Mouse (Mus musculus): Measurements from ENCODE around the gene 4930415O20Rik.

DNA sequence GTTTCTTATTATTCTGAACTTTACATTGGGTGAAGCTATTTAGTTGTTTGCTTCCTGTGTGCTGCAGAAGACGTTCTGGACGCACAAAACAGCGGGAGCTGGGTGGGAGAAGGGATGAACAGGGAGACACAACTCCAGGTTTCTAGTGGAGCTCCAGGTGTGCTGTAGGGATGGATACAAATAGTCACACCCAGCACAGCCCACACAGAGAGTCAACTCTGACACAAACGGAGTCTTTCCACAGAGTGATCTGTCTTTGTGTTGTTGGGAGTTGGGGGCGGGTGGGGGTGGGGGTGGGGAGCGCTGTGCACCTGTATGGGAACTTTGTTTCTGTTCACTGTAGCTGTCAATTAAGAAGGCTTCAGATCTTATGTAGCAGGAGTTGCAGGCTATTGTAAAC is 51.9 kb downstream of the 4930415O20Rik start:
- TF ChIP-seq CTCF (IDR thresholded peaks at IDR 0.05) (no peak), EP300 (IDR thresholded peaks at IDR 0.05) (no peak)
